Mouse (Mus musculus) ES-E14 (cell line): ENCODE results near the gene H2-Q7.
"Not testable (repeated sequence)": the region's sequence is repeated elsewhere in the genome, so short reads cannot be mapped to it uniquely, and the experiment has no call there.

Source experiments
- CHD2 ChIP-seq: IDR thresholded peaks from 2 replicates; pipeline ENCODE4 v1.6.1; 2014; ENCODE audit warnings: mild to moderate bottlenecking, low read depth, low read length, inconsistent platforms
- HCFC1 ChIP-seq: IDR thresholded peaks from 2 replicates; pipeline ENCODE4 v1.6.1; 2012; ENCODE audit warnings: low read length, inconsistent platforms, borderline replicate concordance; ENCODE audit not compliant: insufficient read depth
- MAFK ChIP-seq: IDR thresholded peaks from 2 replicates; pipeline ENCODE4 v1.6.1; 2014; ENCODE audit warnings: mild to moderate bottlenecking, low read depth, low read length, inconsistent platforms; ENCODE audit not compliant: insufficient read depth
- ZC3H11A ChIP-seq: IDR thresholded peaks from 2 replicates; pipeline ENCODE4 v1.6.1; 2012; ENCODE audit warnings: low read depth, mild to moderate bottlenecking, inconsistent platforms, low read length, borderline replicate concordance
- ZNF384 ChIP-seq: IDR thresholded peaks from 2 replicates; pipeline ENCODE4 v1.6.1; 2012; ENCODE audit warnings: low read depth, low read length, inconsistent platforms

DNA sequence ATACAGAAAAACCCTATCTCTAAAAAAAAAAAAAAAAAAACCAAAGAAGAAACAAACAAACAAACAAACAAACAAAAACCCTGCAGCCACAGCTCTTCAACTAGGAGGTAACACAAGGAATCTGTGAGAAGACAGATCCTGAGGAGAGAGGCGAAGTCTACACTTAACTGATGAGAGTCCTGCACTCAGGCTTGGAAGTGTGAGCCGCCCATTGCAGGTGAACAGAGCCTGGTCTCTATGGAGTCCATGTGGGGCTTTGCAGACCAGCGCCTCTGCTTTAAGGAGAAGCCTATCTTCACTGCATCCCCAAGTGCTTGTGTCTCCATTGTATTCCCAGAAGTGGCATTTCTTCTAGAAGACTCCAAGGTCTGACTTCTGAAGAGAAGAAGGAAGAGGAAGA, 14.8 kb upstream of the H2-Q7 start:
- not testable (repeated sequence) for TF ChIP-seq CHD2, HCFC1, ZC3H11A, ZNF384, MAFK
